Comparison of ENCODE assay signal across 24 mouse cellular contexts in genomic region chr6:121103406-121104171, GRCm38 (mm10). TPM values are rescaled to one million over a fixed set of nuclear protein-coding genes. Genes with fewer than 3 reads are reported as not detected.
A peak's percentile ranks its signal among the peaks of the same experiment; 100 is the strongest.
DNase-seq lines count a peak whose midpoint lies in the region; ATAC-seq lines count a peak whose summit lies in the region.
"Had no signal": no experiment of that assay in that cellular context is flagged by ENCODE, and none has a peak within 500 bp of the region (broad histone marks: within the 10 kb centered on the region; RNA-seq: fewer than 3 reads in every experiment).

No protein-coding gene starts in this region.

- H3K27me3 ChIP-seq in heart, embryonic 10.5 days (ENCODE audit: insufficient read depth, poor library complexity, severe bottlenecking), result no peaks in the 10 kb centered on the region
- H3K27me3 ChIP-seq in heart, embryonic 12.5 days (replicated peaks), result no peaks in the 10 kb centered on the region
- H3K27me3 ChIP-seq in megakaryocyte, embryonic 14.5 days (replicated peaks), result no peaks in the 10 kb centered on the region
- H3K27me3 ChIP-seq in midbrain, embryonic 16.5 days (ENCODE audit: control insufficient read depth, insufficient read depth, low read depth, low read length), result no peaks in the 10 kb centered on the region
- H3K27me3 ChIP-seq: forebrain, embryonic 13.5 days; intestine, embryonic 15.5 days; limb, embryonic 13.5 days; lung, embryonic 15.5 days; midbrain, embryonic 12.5 days; neural tube, embryonic 13.5 days had no signal

- DNase-seq in heart, embryonic 10.5 days (ENCODE audit: low spot score), result no peak
- DNase-seq in ZHBTc4 (ENCODE audit: low read depth, low spot score), result peak; percentile 55
- DNase-seq in embryo, embryonic 11 days, result no peak
- DNase-seq: cerebellum, adult 9-11 months; heart, postnatal 10 days; kidney, adult 2 months; kidney, postnatal 4 days; right cerebral cortex, postnatal 4 days; thymus, adult 18-20 months; thymus, postnatal 25 days had no signal

- H3K9me3 ChIP-seq in heart, embryonic 10.5 days, result no peaks in the 10 kb centered on the region
- no peaks in the 10 kb centered on the region for H3K9me3 ChIP-seq in heart, embryonic 12.5 days (replicated peaks)
- no peaks in the 10 kb centered on the region for H3K9me3 ChIP-seq in megakaryocyte, embryonic 14.5 days
- H3K9me3 ChIP-seq in midbrain, embryonic 16.5 days (replicated peaks; ENCODE audit: control insufficient read depth, low read length, poor library complexity, severe bottlenecking), result no peaks in the 10 kb centered on the region
- H3K9me3 ChIP-seq: forebrain, embryonic 13.5 days; G1E; intestine, embryonic 15.5 days; limb, embryonic 13.5 days; lung, embryonic 15.5 days; midbrain, embryonic 12.5 days; neural tube, embryonic 13.5 days had no signal

- peaks cover 92% of the 10 kb centered on the region for H3K4me1 ChIP-seq in heart, embryonic 10.5 days
- H3K4me1 ChIP-seq in heart, embryonic 12.5 days (replicated peaks), result peaks cover 85% of the 10 kb centered on the region
- peaks cover 97% of the 10 kb centered on the region for H3K4me1 ChIP-seq in megakaryocyte, embryonic 14.5 days
- H3K4me1 ChIP-seq in midbrain, embryonic 16.5 days (ENCODE audit: control insufficient read depth, insufficient read depth, low read length), result peaks cover 35% of the 10 kb centered on the region

- peak overlapping the region; percentile 64; the same call in 1 of the 2 replicates for H3K27ac ChIP-seq in heart, embryonic 10.5 days
- no peak overlapping the region for H3K27ac ChIP-seq in heart, embryonic 12.5 days (ENCODE audit: poor library complexity, severe bottlenecking)
- no peak overlapping the region for H3K27ac ChIP-seq in midbrain, embryonic 16.5 days (ENCODE audit: low read length)
- H3K27ac ChIP-seq: forebrain, embryonic 13.5 days; intestine, embryonic 15.5 days; limb, embryonic 13.5 days; lung, embryonic 15.5 days; midbrain, embryonic 12.5 days; neural tube, embryonic 13.5 days had no signal

- H3K9ac ChIP-seq in heart, embryonic 12.5 days, result no peak overlapping the region
- no peak overlapping the region for H3K9ac ChIP-seq in midbrain, embryonic 16.5 days (ENCODE audit: low read depth, low read length)
- H3K9ac ChIP-seq: forebrain, embryonic 13.5 days; intestine, embryonic 15.5 days; limb, embryonic 13.5 days; lung, embryonic 15.5 days; midbrain, embryonic 12.5 days; neural tube, embryonic 13.5 days had no signal

- peaks cover 26% of the 10 kb centered on the region for H3K36me3 ChIP-seq in heart, embryonic 10.5 days
- H3K36me3 ChIP-seq in heart, embryonic 12.5 days, result peaks cover 25% of the 10 kb centered on the region
- H3K36me3 ChIP-seq in megakaryocyte, embryonic 14.5 days (replicated peaks; ENCODE audit: low read length), result peaks cover 58% of the 10 kb centered on the region
- H3K36me3 ChIP-seq in midbrain, embryonic 16.5 days (ENCODE audit: control insufficient read depth, insufficient read depth, low read length), result no peaks in the 10 kb centered on the region; the same call in 1 of the 2 replicates
- H3K36me3 ChIP-seq: intestine, embryonic 15.5 days; midbrain, embryonic 12.5 days had no signal

- no peak overlapping the region; the same call in 1 of the 2 replicates for H3K4me3 ChIP-seq in heart, embryonic 10.5 days
- H3K4me3 ChIP-seq in heart, embryonic 12.5 days, result no peak overlapping the region
- H3K4me3 ChIP-seq in megakaryocyte, embryonic 14.5 days (replicated peaks), result peak overlapping the region; percentile 62
- no peak overlapping the region for H3K4me3 ChIP-seq in midbrain, embryonic 16.5 days (ENCODE audit: low read depth, low read length)
- H3K4me3 ChIP-seq: erythroblast, embryonic 14.5 days; forebrain, embryonic 13.5 days; intestine, embryonic 15.5 days; limb, embryonic 13.5 days; lung, embryonic 15.5 days; midbrain, embryonic 12.5 days; neural tube, embryonic 13.5 days had no signal

- 70% methylated on average over 14 of the region's 14 CpGs for WGBS in heart, embryonic 10.5 days
- 66% methylated on average over 14 of the region's 14 CpGs for WGBS in heart, embryonic 12.5 days
- 95% methylated on average over 14 of the region's 14 CpGs for WGBS in midbrain, embryonic 16.5 days

- H3K4me2 ChIP-seq in heart, embryonic 12.5 days, result no peak overlapping the region
- H3K4me2 ChIP-seq in midbrain, embryonic 16.5 days (ENCODE audit: low read length), result no peak overlapping the region
- H3K4me2 ChIP-seq: forebrain, embryonic 13.5 days; intestine, embryonic 15.5 days; limb, embryonic 13.5 days; liver, embryonic 11.5 days; lung, embryonic 15.5 days; midbrain, embryonic 12.5 days; neural tube, embryonic 13.5 days had no signal

- ATAC-seq in heart, embryonic 12.5 days (ENCODE audit: insufficient number of reproducible peaks, low FRiP score), result no peak
- ATAC-seq in megakaryocyte, adult 5-6 weeks (ENCODE audit: poor library complexity, severe bottlenecking), result no peak
- no peak for ATAC-seq in midbrain, embryonic 16.5 days
- ATAC-seq: forebrain, embryonic 13.5 days; hindbrain, embryonic 16.5 days; intestine, embryonic 15.5 days had no signal

RNA-seq across cellular contexts. Expression of gene Mical3, which starts 27.2 kb away (rescaled TPM):
- polyA plus RNA-seq in heart, embryonic 10.5 days (2016; fragmentation: Nextera tagmentation; extraction: Ambion mirVana), result 25.8 and 37.3 TPM in 2 replicates
- polyA plus RNA-seq in heart, embryonic 12.5 days (2016; fragmentation: Nextera tagmentation; extraction: Ambion mirVana), result 37.4 and 39.5 TPM in 2 replicates
- polyA plus RNA-seq in megakaryocyte, embryonic 14.5 days (2012; ENCODE audit: insufficient read depth, low replicate concordance), result 17.8 and 21.9 TPM in 2 replicates
- total RNA-seq in megakaryocyte, adult 5-6 weeks (2015), result 4.3 and 7.7 TPM in 2 replicates
- total RNA-seq in megakaryocyte, adult 5-6 weeks (2017), result 2.4 TPM in 2 replicates
- polyA plus RNA-seq in midbrain, embryonic 16.5 days (2015; fragmentation: Nextera tagmentation; extraction: Ambion mirVana), result 37.0 and 43.2 TPM in 2 replicates
